Mouse (Mus musculus): ENCODE data around the gene Vopp1. TPM values are rescaled to one million over a fixed set of nuclear protein-coding genes. Genes with fewer than 3 reads are reported as not detected.
A peak's percentile ranks its signal among the peaks of the same experiment; 100 is the strongest.

Gene Vopp1
- polyA plus RNA-seq, 1 experiment from 2014 or later = 24.3 TPM

GRCm38 (mm10) chr6:57763054-57763453 lies 61.9 kb downstream of the Vopp1 start:
- H3K27me3 ChIP-seq (ENCODE audit: control insufficient read depth, insufficient read depth, low read length) = no peaks in the 10 kb centered on the region

GRCm38 (mm10) chr6:57753962-57754759 lies 70.8 kb downstream of the Vopp1 start:
- Histone ChIP-seq H3K9me3 (ENCODE audit: control insufficient read depth, low read length) (no peaks in the 10 kb centered on the region), H3K4me1 (replicated peaks; ENCODE audit: control insufficient read depth, insufficient read depth) (no peaks in the 10 kb centered on the region), H3K27ac (replicated peaks) (no peak overlapping the region), H3K4me2 (replicated peaks; ENCODE audit: low read depth) (no peak overlapping the region), H3K4me3 (ENCODE audit: low read depth, low read length) (no peak overlapping the region), H3K36me3 (ENCODE audit: control insufficient read depth, insufficient read depth, low read length) (0 out of 2 replicates have a peak, but pooled peaks cover 2% of the 10 kb centered on the region), H3K27me3 (ENCODE audit: control insufficient read depth, insufficient read depth, low read length) (no peaks in the 10 kb centered on the region), H3K9ac (ENCODE audit: low read length) (no peak overlapping the region)
- DNase-seq (ENCODE audit: low spot score) (no peak), ATAC-seq (ENCODE audit: low FRiP score, low TSS enrichment) (no peak; the same call in 1 of the 2 replicates)
- no peak for TF ChIP-seq EP300 (optimal IDR thresholded peaks at IDR 0.05)
- TF ChIP-seq CTCF (IDR thresholded peaks at IDR 0.05; ENCODE audit: low read depth) = no peak
- 93% methylated on average over 9 of the region's 9 CpGs for WGBS

More at GRCm38 (mm10) chr6:57763054-57763453, 61.9 kb downstream of the Vopp1 start:
- H3K4me1 ChIP-seq (replicated peaks; ENCODE audit: control insufficient read depth, insufficient read depth) = no peaks in the 10 kb centered on the region
- TF ChIP-seq EP300 (optimal IDR thresholded peaks at IDR 0.05) (no peak), CTCF (IDR thresholded peaks at IDR 0.05; ENCODE audit: low read depth) (no peak)
- DNase-seq (ENCODE audit: low spot score) (no peak), ATAC-seq (ENCODE audit: low FRiP score, low TSS enrichment) (no peak)
- no peak overlapping the region for H3K4me3 ChIP-seq (ENCODE audit: low read depth, low read length)
- 0 out of 2 replicates have a peak, but pooled peaks cover 4% of the 10 kb centered on the region for H3K36me3 ChIP-seq (ENCODE audit: control insufficient read depth, insufficient read depth, low read length)
- no peak overlapping the region for H3K9ac ChIP-seq (ENCODE audit: low read length)
- H3K4me2 ChIP-seq (replicated peaks; ENCODE audit: low read depth) = no peak overlapping the region
- no peak overlapping the region for H3K27ac ChIP-seq (replicated peaks)
- no peaks in the 10 kb centered on the region for H3K9me3 ChIP-seq (ENCODE audit: control insufficient read depth, low read length)

- Histone ChIP-seq H3K9me3 (ENCODE audit: control insufficient read depth, low read length) (no peaks in the 10 kb centered on the region), H3K27ac (replicated peaks) (no peak overlapping the region), H3K9ac (ENCODE audit: low read length) (no peak overlapping the region), H3K4me1 (replicated peaks; ENCODE audit: control insufficient read depth, insufficient read depth) (no peaks in the 10 kb centered on the region), H3K36me3 (ENCODE audit: control insufficient read depth, insufficient read depth, low read length) (no peaks in the 10 kb centered on the region), H3K4me3 (ENCODE audit: low read depth, low read length) (no peak overlapping the region), H3K4me2 (replicated peaks; ENCODE audit: low read depth) (no peak overlapping the region), H3K27me3 (ENCODE audit: control insufficient read depth, insufficient read depth, low read length) (no peaks in the 10 kb centered on the region)
- ATAC-seq (ENCODE audit: low FRiP score, low TSS enrichment) (no peak), DNase-seq (ENCODE audit: low spot score) (no peak)
- 93% methylated on average over 2 of the region's 2 CpGs for WGBS
- TF ChIP-seq CTCF (IDR thresholded peaks at IDR 0.05; ENCODE audit: low read depth) (no peak), EP300 (optimal IDR thresholded peaks at IDR 0.05) (no peak)
These were observed 79.2 kb downstream of the Vopp1 start for GRCm38 (mm10) chr6:57745748-57746129.

GRCm38 (mm10) chr6:57744974-57745747 lies 79.8 kb downstream of the Vopp1 start:
- no peak for TF ChIP-seq CTCF (IDR thresholded peaks at IDR 0.05; ENCODE audit: low read depth)
- TF ChIP-seq EP300 (optimal IDR thresholded peaks at IDR 0.05) = no peak
- no peak overlapping the region for H3K9ac ChIP-seq (ENCODE audit: low read length)
- no peaks in the 10 kb centered on the region for H3K36me3 ChIP-seq (ENCODE audit: control insufficient read depth, insufficient read depth, low read length)
- WGBS = 87% methylated on average over 4 of the region's 4 CpGs
- no peaks in the 10 kb centered on the region for H3K4me1 ChIP-seq (replicated peaks; ENCODE audit: control insufficient read depth, insufficient read depth)
- ATAC-seq (ENCODE audit: low FRiP score, low TSS enrichment) (no peak), DNase-seq (ENCODE audit: low spot score) (no peak)
- no peaks in the 10 kb centered on the region for H3K9me3 ChIP-seq (ENCODE audit: control insufficient read depth, low read length)
- H3K4me3 ChIP-seq (ENCODE audit: low read depth, low read length) = no peak overlapping the region
- H3K27me3 ChIP-seq (ENCODE audit: control insufficient read depth, insufficient read depth, low read length) = no peaks in the 10 kb centered on the region
- no peak overlapping the region for H3K27ac ChIP-seq (replicated peaks)
- H3K4me2 ChIP-seq (replicated peaks; ENCODE audit: low read depth) = no peak overlapping the region

DNA sequence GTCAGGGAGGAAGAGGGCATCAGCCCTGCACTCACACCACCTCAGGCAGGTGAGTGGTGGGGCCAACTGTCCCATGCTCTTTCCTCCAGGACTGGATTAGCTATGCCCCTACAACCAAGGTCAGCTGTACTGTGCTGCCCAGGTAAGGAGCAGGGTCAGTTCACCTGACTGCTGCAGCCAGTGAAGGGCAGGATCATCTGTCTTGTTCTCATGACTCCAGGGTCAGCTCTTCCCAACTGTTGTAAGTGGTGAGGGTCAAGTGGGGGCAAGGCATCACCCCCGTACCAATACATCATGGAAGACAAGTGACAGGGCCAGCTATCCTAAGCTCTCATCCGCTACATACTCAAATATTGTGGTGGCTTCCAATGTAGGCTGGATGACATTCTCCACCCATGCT lies 80.8 kb downstream of the Vopp1 start:
- DNase-seq (ENCODE audit: low spot score) (no peak), ATAC-seq (ENCODE audit: low FRiP score, low TSS enrichment) (peak; percentile 26; the same call in 1 of the 2 replicates)
- Histone ChIP-seq H3K4me2 (replicated peaks; ENCODE audit: low read depth) (no peak overlapping the region), H3K27ac (replicated peaks) (no peak overlapping the region), H3K27me3 (ENCODE audit: control insufficient read depth, insufficient read depth, low read length) (no peaks in the 10 kb centered on the region), H3K36me3 (ENCODE audit: control insufficient read depth, insufficient read depth, low read length) (no peaks in the 10 kb centered on the region), H3K4me3 (ENCODE audit: low read depth, low read length) (no peak overlapping the region), H3K4me1 (replicated peaks; ENCODE audit: control insufficient read depth, insufficient read depth) (no peaks in the 10 kb centered on the region), H3K9ac (ENCODE audit: low read length) (no peak overlapping the region), H3K9me3 (ENCODE audit: control insufficient read depth, low read length) (no peaks in the 10 kb centered on the region)
- no peak for TF ChIP-seq EP300 (optimal IDR thresholded peaks at IDR 0.05)
- TF ChIP-seq CTCF (IDR thresholded peaks at IDR 0.05; ENCODE audit: low read depth) = no peak
- WGBS = 75% methylated on average over 2 of the region's 2 CpGs

DNA sequence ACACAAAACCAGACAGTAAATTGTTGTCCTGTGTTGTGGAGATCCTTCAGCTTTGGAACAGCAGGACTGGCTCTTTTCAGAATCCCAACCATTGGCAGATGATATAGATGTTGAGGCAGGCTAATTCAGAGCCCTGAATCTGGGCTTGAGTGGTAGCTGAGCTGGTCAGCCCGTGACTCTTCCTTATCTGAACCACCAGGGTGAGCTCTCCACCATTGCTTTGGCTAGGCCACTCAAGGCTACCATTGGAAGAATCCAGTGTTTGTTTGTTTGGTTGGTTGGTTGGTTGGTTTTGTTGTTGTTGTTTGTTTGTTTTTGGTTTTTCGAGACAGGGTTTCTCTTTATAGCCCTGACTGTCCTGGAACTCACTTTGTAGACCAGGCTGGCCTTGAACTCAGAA lies 81.6 kb downstream of the Vopp1 start:
- Histone ChIP-seq H3K9ac (ENCODE audit: low read length) (no peak overlapping the region), H3K36me3 (ENCODE audit: control insufficient read depth, insufficient read depth, low read length) (no peaks in the 10 kb centered on the region), H3K4me1 (replicated peaks; ENCODE audit: control insufficient read depth, insufficient read depth) (no peaks in the 10 kb centered on the region), H3K9me3 (ENCODE audit: control insufficient read depth, low read length) (no peaks in the 10 kb centered on the region), H3K4me3 (ENCODE audit: low read depth, low read length) (no peak overlapping the region), H3K27me3 (ENCODE audit: control insufficient read depth, insufficient read depth, low read length) (no peaks in the 10 kb centered on the region), H3K4me2 (replicated peaks; ENCODE audit: low read depth) (no peak overlapping the region), H3K27ac (replicated peaks) (no peak overlapping the region)
- 89% methylated on average over 2 of the region's 2 CpGs for WGBS
- ATAC-seq (ENCODE audit: low FRiP score, low TSS enrichment) (no peak), DNase-seq (ENCODE audit: low spot score) (no peak)
- TF ChIP-seq EP300 (optimal IDR thresholded peaks at IDR 0.05) (no peak), CTCF (IDR thresholded peaks at IDR 0.05; ENCODE audit: low read depth) (peak; percentile 68)
